Mouse (Mus musculus): ENCODE results near the gene Adamts14.

DNA sequence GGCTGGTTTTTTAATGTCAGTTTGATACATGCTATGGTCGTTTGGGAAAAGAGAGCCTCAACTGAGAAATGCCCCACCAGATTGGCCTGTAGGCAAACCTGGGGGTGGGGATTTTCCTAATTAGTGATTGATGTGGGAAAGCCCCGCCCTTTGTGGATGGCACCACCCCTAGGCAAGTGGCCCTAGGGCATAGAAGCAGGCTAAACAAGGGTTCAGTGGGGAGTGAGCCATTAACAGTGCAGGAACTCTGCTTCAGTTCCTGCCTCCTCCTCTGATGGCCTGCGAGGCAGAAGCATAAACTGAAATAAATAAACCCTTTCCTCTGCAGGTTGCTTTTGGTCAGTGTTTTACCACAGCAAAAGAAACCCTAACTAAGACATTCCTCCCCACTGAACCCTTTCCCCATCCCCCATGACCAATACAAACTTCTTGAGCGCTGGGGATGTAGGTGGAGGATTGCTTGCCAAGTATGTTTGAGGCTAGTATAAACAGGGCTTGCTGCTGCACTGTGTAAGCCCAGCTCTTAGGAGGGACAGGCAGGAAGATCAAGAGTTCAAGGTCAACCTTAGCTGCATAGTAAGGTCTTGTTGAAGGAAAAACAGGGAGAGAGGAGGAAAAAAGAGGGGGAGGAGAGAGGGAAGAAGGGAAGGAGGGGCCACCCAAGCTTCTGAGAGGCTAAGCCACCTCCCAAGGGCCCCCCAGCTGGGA is 36.4 kb downstream of the Adamts14 start:
- TF ChIP-seq POLR2A (IDR thresholded peaks at IDR 0.05; ENCODE audit: borderline replicate concordance, insufficient read depth, low read length) = no peak
- TF ChIP-seq CTCF (IDR thresholded peaks at IDR 0.05; ENCODE audit: borderline replicate concordance, insufficient read depth, low read depth, low read length) = no peak

Measured in cerebellum, adult 2 months (tissue).